Mouse (Mus musculus): ENCODE data around the gene Tenm4.

Tenm4 gene

DNA sequence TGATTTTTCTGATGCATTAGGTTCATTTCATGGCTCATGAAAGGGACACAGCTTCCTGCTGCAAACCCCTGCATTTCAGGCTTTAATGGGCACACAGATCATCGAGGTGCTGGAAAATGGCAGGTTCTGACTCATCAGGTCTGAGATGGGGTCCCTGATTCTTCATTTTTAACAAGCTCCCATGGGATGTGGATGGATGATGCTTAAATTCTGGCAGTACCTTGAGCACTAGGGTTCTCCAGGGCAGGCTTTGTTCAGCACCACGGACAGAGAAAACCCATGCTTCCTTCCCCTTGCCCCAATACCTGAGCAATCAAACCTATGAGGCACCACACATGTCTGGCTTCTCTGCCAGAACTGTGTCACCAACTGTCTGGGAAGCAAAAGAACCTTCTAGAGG is 163.3 kb downstream of the Tenm4 start:
- TF ChIP-seq GATA4 (IDR thresholded peaks at IDR 0.05; ENCODE audit: insufficient replicate concordance, low read length): no peak

DNA sequence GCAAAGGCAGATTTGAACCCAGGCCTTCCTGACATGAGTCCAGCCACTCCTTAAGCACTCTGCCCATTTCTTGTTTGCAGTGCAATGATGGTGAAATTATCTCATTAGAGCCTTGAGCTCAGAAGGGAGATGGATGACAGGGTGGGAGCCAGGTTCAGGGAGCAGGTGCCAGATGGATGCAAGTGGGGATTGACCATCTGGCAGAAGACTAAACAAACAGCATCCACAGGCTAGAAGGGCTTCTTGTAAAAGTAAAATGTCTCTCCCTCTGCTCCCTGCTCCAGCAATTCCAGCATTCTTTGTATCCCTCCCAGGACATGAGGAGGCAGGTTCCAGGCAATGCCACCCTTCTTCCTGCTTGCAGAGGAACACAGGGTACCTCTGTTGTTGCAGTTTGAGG is 165.3 kb downstream of the Tenm4 start:
- no peak for TF ChIP-seq GATA4 (IDR thresholded peaks at IDR 0.05; ENCODE audit: insufficient replicate concordance, low read length)

DNA sequence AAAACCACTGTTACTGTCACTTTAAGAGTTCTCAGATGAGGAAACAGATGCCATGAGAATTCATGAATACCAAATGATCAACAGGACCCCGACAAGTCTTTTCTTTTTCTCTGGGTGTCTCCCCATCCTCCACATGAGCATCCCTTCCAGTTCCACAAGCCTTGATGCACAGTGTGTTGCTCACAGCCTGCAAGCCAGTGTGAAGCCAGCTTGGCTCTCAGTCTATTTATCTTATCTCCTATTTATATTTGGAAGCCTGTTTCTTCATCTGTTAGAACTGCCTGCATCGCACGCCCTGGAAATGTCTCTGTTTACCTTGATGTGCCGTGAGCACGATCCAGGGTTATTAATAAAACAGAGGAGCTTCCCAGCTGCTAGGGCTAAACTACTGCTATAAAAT is 169.8 kb downstream of the Tenm4 start:
- no peak for TF ChIP-seq GATA4 (IDR thresholded peaks at IDR 0.05; ENCODE audit: insufficient replicate concordance, low read length)

DNA sequence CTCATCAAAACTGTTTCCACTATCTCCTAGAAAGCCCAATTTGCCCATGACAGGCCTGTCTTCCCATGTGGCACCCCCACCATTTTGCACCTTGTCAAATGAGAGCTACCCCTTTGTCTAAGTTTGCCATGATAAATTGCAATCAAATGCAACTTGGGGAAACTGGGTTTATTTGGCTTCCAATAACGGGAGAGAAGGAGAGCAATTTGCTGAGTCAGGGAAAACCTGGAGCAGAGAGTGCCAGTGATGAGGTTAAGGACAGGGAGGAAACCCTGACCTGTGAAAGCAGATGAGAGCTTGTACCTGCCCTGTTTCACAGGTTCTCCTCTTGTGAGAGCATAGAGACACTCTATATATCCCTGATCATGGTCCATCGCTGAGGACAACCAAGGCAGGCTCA is 170.4 kb downstream of the Tenm4 start:
- no peak for TF ChIP-seq GATA4 (IDR thresholded peaks at IDR 0.05; ENCODE audit: insufficient replicate concordance, low read length)

DNA sequence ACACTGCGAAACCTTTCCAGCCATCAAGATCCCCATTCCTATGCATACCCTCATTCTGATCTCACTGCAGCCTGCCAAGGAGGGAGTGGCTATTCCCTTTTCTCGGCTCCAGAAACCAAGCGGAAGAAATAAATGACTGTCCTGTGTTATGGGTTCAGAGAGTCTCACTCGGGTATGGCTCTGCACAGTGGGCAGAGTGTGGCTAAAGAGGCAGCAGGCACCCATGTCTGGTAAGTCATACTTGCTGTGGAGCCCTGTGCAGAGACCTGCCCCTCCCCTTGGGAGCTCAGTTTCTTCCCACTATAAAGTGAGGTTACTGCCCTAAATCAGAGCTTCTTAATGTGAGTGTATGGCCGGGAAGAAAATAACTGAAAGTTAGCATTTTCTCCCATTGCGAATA is 171.9 kb downstream of the Tenm4 start:
- no peak for TF ChIP-seq GATA4 (IDR thresholded peaks at IDR 0.05; ENCODE audit: insufficient replicate concordance, low read length)

DNA sequence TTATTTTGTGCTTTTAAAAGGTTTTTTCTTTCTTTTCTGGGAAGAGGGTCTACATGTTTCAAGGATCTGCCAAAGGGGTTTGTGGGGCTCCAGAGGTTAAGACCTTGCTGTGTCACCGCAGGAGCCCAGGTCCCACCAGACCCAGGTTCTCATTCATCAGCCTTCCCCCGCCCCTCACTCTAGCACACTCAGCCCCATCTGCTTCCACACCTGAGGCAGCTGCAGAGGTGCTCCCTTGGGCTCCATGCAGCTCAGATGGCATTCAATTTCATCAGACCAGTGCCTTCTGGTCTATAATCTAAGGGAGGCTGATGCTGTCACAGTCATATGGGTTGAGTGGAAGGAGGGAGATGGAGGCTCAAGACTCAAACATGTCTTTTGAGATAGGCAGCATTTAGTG is 172.6 kb downstream of the Tenm4 start:
- no peak for TF ChIP-seq GATA4 (IDR thresholded peaks at IDR 0.05; ENCODE audit: insufficient replicate concordance, low read length)

DNA sequence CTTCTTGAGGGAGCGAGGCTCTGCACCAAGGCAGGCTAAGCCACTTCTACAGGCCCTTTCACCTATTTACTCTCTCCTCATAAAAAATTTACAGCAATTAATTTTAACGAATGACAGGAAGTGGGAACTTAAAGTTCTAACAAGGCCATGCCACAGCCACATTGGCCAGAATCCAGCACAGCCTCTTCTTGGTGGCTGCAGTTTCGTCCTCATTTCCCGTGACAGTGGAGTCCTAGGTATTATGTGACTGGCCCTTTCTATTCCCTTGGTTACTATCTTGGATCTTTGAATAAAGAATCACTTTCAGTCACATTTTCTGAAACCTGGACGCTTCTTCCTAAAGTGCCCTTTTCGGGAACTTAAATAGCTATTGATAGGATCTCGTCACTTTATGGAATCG is 181.6 kb downstream of the Tenm4 start:
- TF ChIP-seq GATA4 (IDR thresholded peaks at IDR 0.05; ENCODE audit: insufficient replicate concordance, low read length): no peak

DNA sequence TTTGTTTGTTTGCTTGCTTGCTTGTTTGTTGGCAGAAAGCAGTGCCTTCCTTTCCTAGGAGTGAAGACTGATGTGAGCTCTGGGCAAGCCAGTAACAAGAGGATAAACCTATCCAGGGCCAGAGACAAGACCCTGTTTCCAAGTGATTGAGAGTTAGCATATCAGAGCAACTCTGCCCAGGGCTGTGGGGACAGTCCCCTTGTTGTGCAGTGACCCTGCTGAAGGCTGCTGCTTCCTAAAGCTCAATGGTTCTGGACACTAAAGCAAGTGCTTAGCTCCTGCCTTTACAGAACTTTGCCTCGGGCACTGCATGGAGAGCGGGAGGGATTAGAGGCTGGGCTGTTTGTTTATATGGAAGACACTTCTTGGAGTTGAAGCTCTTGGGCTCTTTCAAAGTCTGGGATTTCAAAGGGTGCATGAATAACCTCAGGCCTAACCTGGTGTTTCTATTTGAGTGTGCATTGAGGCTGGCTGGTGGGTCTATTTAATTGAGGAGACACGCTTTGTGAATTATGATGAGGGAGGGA is 185.3 kb downstream of the Tenm4 start:
- no peak for TF ChIP-seq GATA4 (IDR thresholded peaks at IDR 0.05; ENCODE audit: insufficient replicate concordance, low read length)

DNA sequence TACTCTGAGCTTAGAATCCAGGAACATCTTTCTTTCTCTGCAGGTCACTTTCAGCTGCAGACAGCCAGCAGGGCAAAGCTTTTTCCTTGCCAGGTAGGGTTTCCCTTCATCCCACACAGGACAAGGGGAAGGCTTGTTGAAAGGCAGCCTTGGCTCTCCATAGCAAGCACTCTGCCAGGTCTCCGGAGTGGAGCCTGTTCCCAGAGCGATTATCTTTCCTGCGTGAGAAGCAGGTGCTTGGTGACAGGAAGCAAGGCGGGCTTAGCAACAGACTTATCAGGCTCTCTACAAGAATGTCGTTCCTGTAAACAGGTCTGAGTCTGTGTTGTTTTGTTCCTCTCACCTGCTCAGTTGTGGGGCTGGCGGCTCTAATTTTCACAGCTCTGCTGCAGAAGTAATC is 186.5 kb downstream of the Tenm4 start:
- no peak for TF ChIP-seq GATA4 (IDR thresholded peaks at IDR 0.05; ENCODE audit: insufficient replicate concordance, low read length)

DNA sequence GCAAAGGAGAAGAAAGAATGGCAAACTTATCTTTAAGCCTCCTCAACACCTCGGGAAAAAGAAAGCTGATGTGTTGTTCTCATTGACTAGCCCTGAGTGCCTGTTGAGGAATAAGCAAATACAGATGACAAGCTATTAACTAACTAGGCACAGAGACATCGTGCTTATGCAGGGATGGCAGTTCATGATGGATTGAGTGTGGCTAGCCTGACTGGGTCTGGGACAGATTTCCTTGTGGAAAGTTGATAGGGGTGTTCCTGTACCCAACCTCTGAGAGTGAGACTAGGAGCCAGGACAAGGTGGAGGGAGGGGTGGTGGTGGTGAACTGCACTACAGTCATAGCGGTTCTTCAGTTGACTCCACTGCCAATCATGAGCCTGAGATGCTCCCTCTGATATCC is 192.3 kb downstream of the Tenm4 start:
- TF ChIP-seq GATA4 (IDR thresholded peaks at IDR 0.05; ENCODE audit: insufficient replicate concordance, low read length): no peak

DNA sequence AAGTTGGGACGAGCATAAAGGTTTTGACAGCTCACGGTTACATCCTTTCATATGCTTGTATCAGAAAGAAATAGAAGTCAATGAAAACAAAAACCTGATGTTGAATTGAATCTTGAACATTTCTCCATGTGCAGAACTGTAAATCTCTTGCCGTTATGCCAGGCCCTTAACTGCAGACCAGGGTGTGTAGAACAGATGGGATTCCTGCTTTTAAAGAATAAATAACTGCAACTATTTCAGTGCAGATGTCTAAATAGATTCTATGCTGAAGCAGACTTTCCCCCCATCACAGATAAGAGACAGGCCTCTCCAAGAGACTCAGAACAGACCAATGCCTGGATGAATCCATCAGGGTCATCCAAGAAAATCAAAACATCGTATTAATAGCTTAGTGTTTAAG is 198.9 kb downstream of the Tenm4 start:
- no peak for TF ChIP-seq GATA4 (IDR thresholded peaks at IDR 0.05; ENCODE audit: insufficient replicate concordance, low read length)

DNA sequence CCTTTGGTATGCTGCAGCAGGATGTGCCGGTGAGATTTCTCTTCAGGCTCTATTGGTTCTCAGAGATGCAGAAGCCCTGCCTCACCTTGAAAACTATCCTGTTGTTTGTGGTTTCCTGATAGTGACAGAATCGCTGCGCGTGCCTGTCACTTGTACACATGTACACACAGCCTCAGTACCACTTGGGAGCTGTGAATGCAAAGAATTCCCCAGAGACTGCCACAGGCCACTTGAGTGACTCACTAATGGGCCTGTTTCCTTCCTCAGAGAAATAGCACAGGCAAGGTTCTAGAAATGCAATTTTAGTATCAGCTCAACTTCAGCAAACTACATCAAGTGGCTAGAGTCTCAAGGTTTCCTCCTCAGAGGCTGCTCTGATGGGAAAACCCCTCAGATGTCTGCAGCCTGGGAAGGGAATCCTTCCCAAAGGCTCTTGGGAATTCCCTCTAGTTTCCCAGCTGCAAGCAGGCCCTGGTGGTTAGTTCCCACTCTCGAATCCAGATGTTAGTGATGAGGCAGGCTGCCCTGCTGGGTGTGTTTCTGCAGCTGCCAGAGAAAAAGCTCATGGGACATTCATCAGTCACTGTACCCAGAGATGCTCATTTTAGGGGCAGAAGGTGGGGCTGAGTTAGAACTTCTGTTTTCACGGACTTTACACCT is 203.1 kb downstream of the Tenm4 start:
- no peak for TF ChIP-seq GATA4 (IDR thresholded peaks at IDR 0.05; ENCODE audit: insufficient replicate concordance, low read length)

DNA sequence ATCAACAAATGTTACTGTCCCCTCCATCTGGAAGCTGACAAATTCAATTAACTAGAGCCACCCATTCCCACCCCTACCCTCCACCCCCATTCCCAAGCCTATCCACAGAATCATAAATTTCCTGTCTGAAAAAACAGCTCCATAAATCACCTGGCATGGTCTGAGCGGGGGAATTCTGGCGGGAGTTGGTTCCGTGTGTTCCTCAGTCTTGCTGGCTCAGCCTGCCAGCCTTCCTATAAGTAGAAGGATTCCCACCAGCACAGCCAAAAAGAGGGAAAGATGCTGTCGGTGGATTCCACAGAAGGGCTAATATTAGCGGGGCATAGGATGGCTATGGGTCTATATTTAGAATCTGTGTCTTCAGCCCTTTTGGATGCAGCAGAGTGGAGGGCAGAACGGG is 204.5 kb downstream of the Tenm4 start:
- no peak for TF ChIP-seq GATA4 (IDR thresholded peaks at IDR 0.05; ENCODE audit: insufficient replicate concordance, low read length)

DNA sequence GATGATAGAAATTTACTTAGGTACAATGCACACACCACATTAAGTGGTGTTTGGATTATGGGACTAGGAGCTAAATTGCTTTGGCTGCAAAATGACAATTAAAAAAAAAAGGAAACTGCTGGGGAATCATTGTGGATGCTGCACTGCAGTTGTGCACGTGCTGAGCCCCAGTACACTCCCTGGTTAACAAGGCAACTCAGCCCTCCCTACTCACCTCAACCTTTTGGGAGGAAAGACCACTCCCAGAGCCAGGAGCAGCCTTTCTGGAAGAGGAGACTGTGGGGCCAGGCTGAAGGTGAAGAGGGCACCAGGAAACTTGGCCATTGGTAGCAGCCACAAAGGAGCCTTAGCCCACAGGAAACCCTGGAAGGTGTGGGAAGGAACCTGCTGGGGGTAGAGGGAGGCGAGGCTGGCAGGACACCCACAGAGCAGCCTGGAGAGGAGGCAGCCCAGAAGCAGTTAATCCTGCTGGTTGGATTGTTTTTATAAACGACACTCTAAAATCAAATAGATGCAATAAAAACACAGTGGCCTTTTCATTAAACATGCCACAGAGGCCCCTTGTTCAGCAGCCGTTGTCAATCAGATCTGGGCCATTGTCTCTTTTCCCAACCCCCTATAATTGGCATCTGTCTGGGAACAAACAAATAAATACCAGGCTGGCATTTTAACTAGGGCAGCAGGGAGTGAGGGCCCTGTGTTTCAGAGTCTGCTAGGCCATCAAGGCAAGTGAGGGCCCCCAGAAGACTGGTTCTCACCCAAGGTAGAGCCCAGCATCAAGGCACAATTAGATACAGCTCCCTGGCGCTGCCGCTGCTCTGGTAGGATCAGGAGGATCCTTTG is 212.9 kb downstream of the Tenm4 start:
- TF ChIP-seq GATA4 (IDR thresholded peaks at IDR 0.05; ENCODE audit: insufficient replicate concordance, low read length): no peak

DNA sequence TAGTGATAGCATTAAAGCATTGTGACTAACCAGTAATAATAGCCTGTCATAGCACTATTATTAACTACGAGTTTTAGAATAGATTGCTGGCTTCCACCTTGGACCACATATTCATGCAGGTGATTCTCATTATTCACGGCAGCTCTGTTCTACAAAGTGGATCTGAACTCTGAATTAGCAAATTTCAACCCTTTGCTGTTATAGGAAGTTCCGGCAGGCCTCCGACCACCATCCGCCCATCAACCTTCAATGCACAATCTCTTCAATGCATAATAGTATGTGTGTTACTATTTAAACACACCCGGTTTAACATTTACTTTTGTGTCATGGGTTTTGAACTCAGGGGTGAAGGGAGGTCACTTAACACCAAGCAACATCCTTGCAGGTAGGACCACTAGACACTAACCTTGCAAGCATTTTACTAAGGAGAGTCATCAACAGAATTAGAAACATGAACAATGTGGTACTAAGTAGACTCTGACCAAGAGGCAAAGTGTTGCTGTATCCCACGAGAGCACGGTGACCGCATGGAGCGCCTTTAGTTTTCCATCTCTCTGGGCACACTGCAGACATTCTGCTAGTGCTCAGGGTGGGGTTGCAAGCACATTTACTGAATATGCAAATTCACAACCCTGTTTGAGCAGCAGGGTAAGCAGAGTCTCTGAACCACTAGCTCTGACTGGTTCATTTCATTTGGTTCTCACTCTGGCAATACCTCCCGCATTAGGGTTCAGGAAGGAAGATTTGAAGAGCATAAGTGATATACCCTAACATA is 213.9 kb downstream of the Tenm4 start:
- TF ChIP-seq GATA4 (IDR thresholded peaks at IDR 0.05; ENCODE audit: insufficient replicate concordance, low read length): no peak

DNA sequence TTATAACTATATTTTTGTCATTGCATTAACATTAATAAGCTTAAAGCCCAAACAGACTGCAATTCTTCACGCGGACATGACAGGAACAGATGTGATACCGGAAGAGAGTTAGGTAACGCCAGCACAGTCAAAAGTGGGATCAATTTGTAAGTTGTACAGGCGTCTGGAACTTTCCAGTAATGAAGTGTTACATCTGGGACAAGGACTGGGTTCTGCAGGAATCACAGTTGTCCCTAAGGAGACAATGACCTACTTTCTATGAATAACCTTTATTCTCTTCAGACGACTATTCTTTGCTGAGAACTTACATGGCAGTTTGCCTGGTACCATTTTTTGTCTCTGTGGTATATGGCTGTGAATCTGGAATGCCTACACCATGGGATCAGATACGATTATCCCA is 214.8 kb downstream of the Tenm4 start:
- no peak for TF ChIP-seq GATA4 (IDR thresholded peaks at IDR 0.05; ENCODE audit: insufficient replicate concordance, low read length)
